Mouse (Mus musculus) megakaryocyte, embryonic 14.5 days (primary cell): ENCODE measurements around the gene Chka.

Experiments used
- FLI1 ChIP-seq: IDR thresholded peaks from 2 replicates; pipeline ENCODE4 v1.6.1; 2012; ENCODE audit warnings: low read length, inconsistent platforms, mixed read lengths
- GATA1 ChIP-seq: IDR thresholded peaks from 3 replicates; pipeline ENCODE4 v1.6.1; 2012; ENCODE audit warnings: mixed read lengths, low read length, inconsistent platforms, borderline replicate concordance

- TF ChIP-seq GATA1, result no peak
- TF ChIP-seq FLI1, result no peak
These were observed 78.9 kb downstream of the Chka start for GRCm38 (mm10) chr19:3930262-3931057.
